Mouse (Mus musculus): Measurements from ENCODE around the gene Arid1b.
"Not testable (repeated sequence)": the region's sequence is repeated elsewhere in the genome, so short reads cannot be mapped to it uniquely, and the experiment has no call there.

Arid1b gene

DNA sequence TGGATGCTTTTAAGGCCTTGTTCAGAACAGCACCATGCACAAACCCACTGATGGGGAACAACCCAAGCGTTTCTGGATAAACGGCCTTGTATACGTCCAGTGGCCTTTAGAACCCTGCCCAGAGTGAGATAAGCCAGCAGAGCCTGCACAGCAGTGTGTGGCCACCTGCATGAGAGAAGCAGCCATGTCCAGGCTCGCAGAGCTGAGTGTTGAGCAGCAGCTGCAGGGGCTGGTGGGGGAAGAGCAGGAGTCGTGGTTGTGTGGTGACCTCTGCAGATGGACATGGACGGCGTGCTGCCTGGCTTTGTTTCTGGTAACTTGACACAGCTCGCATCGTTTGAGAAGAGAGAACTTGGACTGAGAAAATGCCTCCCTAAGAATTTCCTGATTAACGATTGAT, 97.8 kb downstream of the Arid1b start:
- no peak for DNase-seq

GRCm38 (mm10) chr17:5093343-5093742, 99.2 kb downstream of the Arid1b start:
- DNase-seq: not testable (repeated sequence)

DNA sequence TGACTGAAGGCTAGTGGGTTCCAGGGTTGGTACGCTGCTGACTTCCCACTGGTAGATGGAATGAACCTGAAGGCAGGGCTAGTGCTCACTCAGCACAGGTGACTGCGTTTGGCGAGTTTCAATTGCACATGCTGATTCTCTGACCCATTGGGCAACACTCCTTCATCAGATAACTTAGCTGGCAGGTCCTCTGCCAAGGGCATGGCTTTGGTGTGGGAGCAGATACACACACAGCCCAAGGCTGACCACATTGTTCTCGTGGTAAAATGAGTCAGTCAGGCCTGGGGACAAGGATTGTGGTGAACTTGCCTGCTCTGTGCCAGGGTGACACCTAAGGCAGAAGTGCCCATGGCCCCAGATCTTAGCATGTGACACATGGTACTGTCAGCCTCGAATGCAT, 100.5 kb downstream of the Arid1b start:
- DNase-seq: no peak

DNA sequence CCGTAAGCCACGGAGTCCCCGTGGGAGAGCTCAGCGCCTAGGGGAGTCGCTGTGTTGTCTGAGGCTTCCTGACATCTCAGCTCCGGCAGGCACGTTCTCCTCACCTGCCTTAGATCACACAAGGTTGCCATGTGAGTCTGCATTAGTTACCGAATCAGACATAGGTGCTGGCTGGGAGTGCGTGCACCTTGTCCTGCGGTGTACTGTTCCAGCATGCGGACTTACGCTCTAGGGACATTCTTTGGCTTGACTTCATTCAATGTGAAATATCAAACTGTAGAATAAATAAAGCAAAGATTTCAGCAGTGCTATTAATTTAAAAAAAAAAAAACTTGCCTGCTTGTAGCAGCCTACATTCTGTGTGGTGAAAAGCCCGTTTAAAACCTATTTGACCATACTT, 101.6 kb downstream of the Arid1b start:
- DNase-seq: no peak

GRCm38 (mm10) chr17:5097046-5097445, 102.9 kb downstream of the Arid1b start:
- DNase-seq: no peak

DNA sequence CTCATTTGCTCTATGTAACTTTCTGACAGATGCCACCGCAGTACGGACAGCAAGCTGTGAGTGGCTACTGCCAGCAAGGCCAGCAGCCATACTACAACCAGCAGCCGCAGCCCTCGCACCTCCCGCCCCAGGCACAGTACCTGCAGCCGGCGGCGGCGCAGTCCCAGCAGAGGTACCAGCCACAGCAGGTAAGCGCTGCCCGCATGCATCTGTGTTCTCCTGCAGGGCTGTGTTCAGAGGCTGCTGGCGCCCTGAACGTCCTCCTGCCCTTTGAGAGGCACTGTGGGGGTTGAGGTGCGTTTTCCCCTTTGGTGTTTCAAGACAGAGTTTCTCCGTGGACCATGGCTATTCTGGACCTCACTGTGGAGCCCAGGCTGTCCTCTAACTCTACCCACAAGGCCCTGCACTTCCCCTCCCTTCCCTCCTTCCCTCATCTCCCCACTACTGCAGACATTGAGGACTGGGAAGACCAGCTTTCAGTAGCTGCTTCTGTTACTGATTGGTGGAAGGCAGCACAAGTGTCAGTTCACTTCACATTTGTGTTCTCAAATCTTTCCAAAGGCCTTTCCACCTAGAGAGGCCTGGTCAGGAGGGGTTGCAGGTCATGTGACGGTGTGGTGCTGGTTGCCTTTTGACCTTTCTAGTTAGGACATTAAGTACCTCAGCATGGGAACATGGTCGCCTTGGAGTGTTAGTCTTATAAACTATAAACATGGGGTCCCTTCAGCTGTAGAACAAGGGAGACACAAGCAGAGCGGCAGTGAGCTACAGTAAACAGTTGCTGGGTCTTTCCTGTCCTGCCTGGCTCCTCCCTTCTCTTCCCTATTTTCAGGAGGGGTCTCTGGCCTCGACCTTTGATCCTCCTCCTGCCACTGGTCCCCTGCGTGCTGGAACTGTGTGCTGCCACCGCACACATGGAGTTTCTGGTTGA, 103.7 kb downstream of the Arid1b start:
- DNase-seq: no peak

- no peak for DNase-seq
Measured at GRCm38 (mm10) chr17:5098727-5099126, 104.6 kb downstream of the Arid1b start.

- DNase-seq: no peak
Measured at GRCm38 (mm10) chr17:5099238-5099637, 105.1 kb downstream of the Arid1b start.

- DNase-seq: no peak
Measured at GRCm38 (mm10) chr17:5101157-5101556, 107.0 kb downstream of the Arid1b start.

DNA sequence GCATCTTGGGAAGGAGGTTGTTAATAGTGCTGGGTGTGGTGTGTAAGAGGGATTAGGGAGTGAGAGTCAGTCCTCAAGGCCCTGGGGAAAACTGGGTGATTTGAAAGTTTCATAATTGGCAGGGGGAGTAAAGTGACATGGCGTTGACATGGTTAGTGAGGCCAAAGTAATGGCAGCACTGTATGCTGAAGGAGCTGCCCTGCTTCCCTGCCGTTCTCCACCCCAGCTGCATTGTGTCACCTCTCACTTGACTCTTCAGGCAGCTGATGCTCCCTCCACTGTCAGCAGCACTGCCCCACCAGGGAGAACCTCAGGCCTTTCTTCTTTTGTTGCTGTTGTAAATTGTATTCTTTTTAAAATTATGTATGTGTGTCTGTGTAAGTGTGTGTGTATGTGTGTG, 107.8 kb downstream of the Arid1b start:
- no peak for DNase-seq

- DNase-seq: peak in 1 of 2 experiments; percentile 34
Measured at GRCm38 (mm10) chr17:5105746-5106145, 111.6 kb downstream of the Arid1b start.

GRCm38 (mm10) chr17:5106263-5107195, 112.4 kb downstream of the Arid1b start:
- DNase-seq: peak; percentile 45 to 52

DNA sequence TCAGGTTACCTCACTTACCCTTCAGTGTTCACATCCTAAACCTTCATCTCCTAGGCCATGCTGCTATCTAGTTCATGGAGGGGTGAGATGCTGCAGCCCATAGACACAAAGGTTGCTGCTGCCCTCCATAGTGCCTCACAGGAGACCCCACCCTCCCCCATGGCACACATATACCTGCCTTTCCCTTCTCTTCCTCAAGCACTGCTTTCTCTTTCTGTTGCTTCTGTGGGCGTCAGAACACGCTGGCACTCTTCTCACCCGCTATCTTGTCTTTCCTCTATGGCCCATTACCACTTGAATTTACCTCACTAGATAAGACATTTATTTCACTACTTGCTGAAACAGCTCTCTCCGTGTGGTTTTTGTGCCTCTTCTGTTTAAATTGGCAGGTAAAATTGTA, 113.4 kb downstream of the Arid1b start:
- no peak for DNase-seq

- DNase-seq: no peak
Measured at GRCm38 (mm10) chr17:5108022-5108421, 113.9 kb downstream of the Arid1b start.

DNA sequence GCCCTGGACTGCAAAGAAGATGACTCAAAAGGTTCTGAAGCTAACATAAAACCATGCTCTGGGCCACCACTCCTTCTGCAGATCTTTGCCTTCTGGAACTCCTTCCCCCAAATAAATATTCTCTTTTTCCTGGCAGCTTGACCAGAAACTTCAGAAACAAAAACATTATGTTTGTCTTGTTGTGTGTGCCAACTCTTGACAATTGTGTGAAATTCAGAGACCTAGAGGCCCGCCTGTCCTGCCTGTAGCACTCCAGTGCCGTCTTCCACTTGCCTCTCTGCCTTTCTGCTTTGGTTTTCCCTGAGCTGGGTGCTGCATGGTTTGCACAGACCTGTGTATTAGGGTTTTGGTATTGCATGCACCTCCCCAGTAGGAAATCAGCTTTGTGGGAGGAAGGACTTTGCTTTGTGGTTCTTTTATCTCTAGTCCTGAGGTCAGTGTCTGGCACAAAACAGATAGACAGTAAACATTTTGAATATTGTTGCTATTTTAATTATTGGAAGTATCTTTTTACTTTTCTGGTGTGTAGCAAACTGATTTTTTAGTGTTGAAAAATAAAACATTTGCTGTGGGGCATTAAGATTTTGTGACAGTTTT, 114.5 kb downstream of the Arid1b start:
- no peak for DNase-seq

DNA sequence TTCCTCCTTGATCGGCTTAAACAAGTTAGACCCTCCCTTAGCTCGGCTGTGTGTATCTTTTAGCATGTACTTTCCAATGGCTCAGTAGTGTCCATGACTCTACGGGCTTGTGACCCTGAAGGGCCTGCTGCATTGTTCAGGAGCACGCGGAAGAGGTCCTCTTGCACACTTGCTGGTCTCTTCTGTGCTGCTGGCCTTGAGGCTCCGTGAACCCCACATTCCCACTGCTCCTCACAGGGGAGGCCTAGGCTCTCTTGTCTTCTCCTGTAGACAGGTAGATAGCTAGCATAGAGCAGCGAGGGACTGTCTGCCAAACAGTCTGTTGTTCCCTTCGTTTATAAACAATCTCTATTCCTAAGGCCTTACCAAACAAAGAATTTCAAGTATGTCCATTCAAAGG, 115.2 kb downstream of the Arid1b start:
- no peak for DNase-seq

DNA sequence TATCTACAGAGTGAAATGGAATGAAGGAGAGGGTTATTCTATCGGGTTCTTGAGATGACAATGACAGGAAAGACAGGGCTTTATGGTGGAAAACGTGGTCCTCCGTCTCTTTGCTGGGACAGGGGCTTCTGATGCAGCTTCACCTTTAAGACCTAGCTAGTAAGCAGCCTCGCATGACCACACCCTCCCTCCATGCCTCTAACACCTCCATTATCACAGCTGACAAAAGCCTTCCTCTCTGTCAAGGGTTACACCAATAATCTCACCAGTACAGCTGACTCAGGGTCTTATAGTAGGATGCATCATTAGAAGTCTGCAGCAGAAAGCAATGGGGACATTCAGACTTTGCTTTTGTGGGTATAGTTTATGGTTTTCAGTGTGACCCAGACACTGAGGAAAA, 116.0 kb downstream of the Arid1b start:
- no peak for DNase-seq

- DNase-seq: peak in 1 of 2 experiments; percentile 54
Measured at GRCm38 (mm10) chr17:5110981-5111380, 116.8 kb downstream of the Arid1b start.

GRCm38 (mm10) chr17:5112116-5112515, 118.0 kb downstream of the Arid1b start:
- DNase-seq: no peak

- DNase-seq: peak; percentile 50 to 58
Measured at GRCm38 (mm10) chr17:5115952-5116351, 121.8 kb downstream of the Arid1b start.

DNA sequence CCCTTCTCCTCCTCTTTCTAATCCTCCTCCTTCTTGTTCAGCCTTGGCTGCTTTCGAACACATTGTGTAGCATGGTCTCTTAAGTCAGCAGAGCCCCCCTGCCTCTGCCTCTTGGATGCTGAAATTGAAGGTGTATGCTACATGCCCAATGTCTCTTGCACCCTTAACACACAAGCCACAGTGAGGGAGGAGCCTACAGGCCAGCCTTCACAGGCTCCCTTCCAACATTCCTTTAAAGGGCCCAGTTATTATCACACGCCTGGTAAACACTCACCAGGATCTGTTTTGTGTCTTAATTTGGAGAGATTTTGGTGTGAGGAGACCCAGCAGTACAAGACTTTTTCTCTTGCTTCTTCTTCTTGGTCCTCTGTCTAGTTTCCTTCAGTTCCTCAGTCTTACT, 122.9 kb downstream of the Arid1b start:
- DNase-seq: no peak

DNA sequence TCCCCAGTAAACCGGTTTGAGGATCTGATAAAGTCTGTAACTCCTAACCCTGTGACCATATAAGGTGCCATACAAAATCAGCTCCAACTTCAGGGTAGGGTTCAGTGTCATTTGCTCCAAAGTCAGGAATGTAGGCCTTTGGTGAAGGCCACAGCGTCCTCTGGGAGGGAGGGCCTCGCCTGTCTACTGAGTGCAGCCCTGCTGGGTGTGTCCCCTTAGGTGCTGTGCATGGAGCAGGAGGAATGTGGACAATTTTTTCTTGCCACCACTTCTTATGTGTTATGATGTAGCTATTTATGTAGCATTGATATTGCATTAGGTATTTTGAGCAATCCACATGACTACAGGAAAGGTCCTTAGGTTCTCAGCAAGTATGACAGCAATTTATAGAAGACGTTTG, 124.0 kb downstream of the Arid1b start:
- DNase-seq: no peak

DNA sequence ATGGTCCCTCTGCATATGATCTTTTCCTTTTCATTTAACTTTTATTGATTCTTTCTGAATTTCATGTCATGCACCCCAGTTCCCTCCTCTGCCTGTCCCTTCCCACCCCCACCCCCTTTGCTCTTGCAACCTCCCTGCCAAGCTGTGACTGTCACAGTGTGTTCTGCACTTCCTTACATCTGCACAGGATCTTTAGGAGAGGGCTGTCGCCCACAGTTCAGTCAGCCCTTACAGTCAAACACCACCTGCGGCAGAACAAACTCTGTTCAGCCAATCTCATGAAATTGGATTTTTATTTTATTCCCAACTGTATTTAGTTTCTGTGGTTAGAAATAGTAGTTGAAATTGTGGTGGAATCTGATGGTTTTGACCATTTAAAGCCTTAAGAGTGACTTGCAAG, 130.5 kb downstream of the Arid1b start:
- no peak for DNase-seq

All from cerebellum, postnatal 10 days (tissue).